9 mouse cellular contexts compared by ENCODE assay signal in genomic region chr3:129202871-129203740, GRCm38 (mm10). TPM values are rescaled to one million over a fixed set of nuclear protein-coding genes. Genes with fewer than 3 reads are reported as not detected.
A peak's percentile ranks its signal among the peaks of the same experiment; 100 is the strongest.
DNase-seq lines count a peak whose midpoint lies in the region; ATAC-seq and TF ChIP-seq lines count a peak whose summit lies in the region.
"Had no signal": no experiment of that assay in that cellular context is flagged by ENCODE, and none has a peak within 500 bp of the region (broad histone marks: within the 10 kb centered on the region; RNA-seq: fewer than 3 reads in every experiment).

No protein-coding gene starts in this region.

- H3K4me3 ChIP-seq in kidney, embryonic 16.5 days (ENCODE audit: low read length): peak overlapping the region; percentile 50
- peak overlapping the region; percentile 40 for H3K4me3 ChIP-seq in embryonic facial prominence, embryonic 11.5 days (ENCODE audit: low read depth, low read length)
- peak overlapping the region; percentile 44; the same call in 1 of the 2 replicates for H3K4me3 ChIP-seq in intestine, postnatal 0 days (ENCODE audit: low read depth, low read length)
- peak overlapping the region; percentile 41 for H3K4me3 ChIP-seq in stomach, embryonic 14.5 days (ENCODE audit: low read depth, low read length)

- 2% methylated on average over 36 of the region's 36 CpGs for WGBS in kidney, embryonic 16.5 days
- WGBS in embryonic facial prominence, embryonic 11.5 days: 2% methylated on average over 36 of the region's 36 CpGs
- WGBS in intestine, postnatal 0 days: 44% methylated on average over 36 of the region's 36 CpGs
- WGBS in stomach, embryonic 14.5 days: 11% methylated on average over 36 of the region's 36 CpGs

- ATAC-seq in kidney, embryonic 16.5 days (ENCODE audit: low FRiP score, low TSS enrichment): no peak
- no peak for ATAC-seq in embryonic facial prominence, embryonic 11.5 days (replicated peaks; ENCODE audit: insufficient number of reproducible peaks, low FRiP score, low TSS enrichment, low read depth)
- ATAC-seq in intestine, postnatal 0 days: no peak
- no peak for ATAC-seq in stomach, embryonic 14.5 days (ENCODE audit: insufficient number of reproducible peaks, insufficient read depth, low FRiP score, low read depth)

- peaks cover 14% of the 10 kb centered on the region; the same call in 1 of the 2 replicates for H3K4me1 ChIP-seq in kidney, embryonic 16.5 days (ENCODE audit: insufficient read depth, low read length)
- H3K4me1 ChIP-seq in embryonic facial prominence, embryonic 11.5 days (ENCODE audit: control insufficient read depth, insufficient read depth, low read length): peaks cover 3% of the 10 kb centered on the region
- peaks cover 4% of the 10 kb centered on the region; the same call in 1 of the 2 replicates for H3K4me1 ChIP-seq in intestine, postnatal 0 days (replicated peaks; ENCODE audit: control insufficient read depth, insufficient read depth, low read length)
- peaks cover 9% of the 10 kb centered on the region for H3K4me1 ChIP-seq in stomach, embryonic 14.5 days (ENCODE audit: control insufficient read depth, insufficient read depth, low read length)

- no peaks in the 10 kb centered on the region for H3K9me3 ChIP-seq in kidney, embryonic 16.5 days (ENCODE audit: low read length)
- H3K9me3 ChIP-seq in embryonic facial prominence, embryonic 11.5 days (replicated peaks; ENCODE audit: control insufficient read depth, low read length): no peaks in the 10 kb centered on the region
- H3K9me3 ChIP-seq in intestine, postnatal 0 days (ENCODE audit: control insufficient read depth): no peaks in the 10 kb centered on the region
- no peaks in the 10 kb centered on the region for H3K9me3 ChIP-seq in stomach, embryonic 14.5 days (ENCODE audit: control insufficient read depth, low read depth, low read length)

- H3K27me3 ChIP-seq in kidney, embryonic 16.5 days (ENCODE audit: insufficient read depth, low read length): peaks cover 90% of the 10 kb centered on the region
- H3K27me3 ChIP-seq in embryonic facial prominence, embryonic 11.5 days (ENCODE audit: control insufficient read depth, insufficient read depth, low read length): peaks cover 66% of the 10 kb centered on the region
- peaks cover 89% of the 10 kb centered on the region for H3K27me3 ChIP-seq in intestine, postnatal 0 days (replicated peaks; ENCODE audit: control insufficient read depth, insufficient read depth, low read length)
- peaks cover 43% of the 10 kb centered on the region for H3K27me3 ChIP-seq in stomach, embryonic 14.5 days (ENCODE audit: control insufficient read depth, insufficient read depth, low read length)

- DNase-seq in kidney, adult 9 months: no peak
- peak; percentile 41 for DNase-seq in embryonic facial prominence, embryonic 11.5 days (ENCODE audit: low spot score)
- no peak for DNase-seq in layer of hippocampus, postnatal 36 days
- DNase-seq in thymus, postnatal 0 days (ENCODE audit: low spot score): no peak
- DNase-seq: cerebellum, adult 9-10 months; left cerebral cortex, postnatal 4 days had no signal

- H3K9ac ChIP-seq in kidney, embryonic 16.5 days (replicated peaks; ENCODE audit: low read length): no peak overlapping the region
- H3K9ac ChIP-seq in embryonic facial prominence, embryonic 11.5 days (replicated peaks; ENCODE audit: low read length): peak overlapping the region; percentile 59
- H3K9ac ChIP-seq in intestine, postnatal 0 days (ENCODE audit: low read depth, low read length): 0 out of 2 replicates have a peak overlapping the region, but pooled peaks have one; percentile 26
- peak overlapping the region; percentile 10; the same call in 1 of the 2 replicates for H3K9ac ChIP-seq in stomach, embryonic 14.5 days (replicated peaks; ENCODE audit: low read depth, low read length)

- no peak overlapping the region for H3K4me2 ChIP-seq in kidney, embryonic 16.5 days (replicated peaks; ENCODE audit: low read depth, low read length)
- peak overlapping the region; percentile 74 for H3K4me2 ChIP-seq in embryonic facial prominence, embryonic 11.5 days (ENCODE audit: low read depth, low read length)
- peak overlapping the region; percentile 78 for H3K4me2 ChIP-seq in intestine, postnatal 0 days (replicated peaks; ENCODE audit: low read depth)
- H3K4me2 ChIP-seq in stomach, embryonic 14.5 days (replicated peaks; ENCODE audit: low read depth, low read length): peak overlapping the region; percentile 78

- no peak overlapping the region for H3K27ac ChIP-seq in kidney, embryonic 16.5 days (ENCODE audit: low read length)
- peak overlapping the region; percentile 47; the same call in 1 of the 2 replicates for H3K27ac ChIP-seq in embryonic facial prominence, embryonic 11.5 days (replicated peaks; ENCODE audit: low read depth, low read length)
- H3K27ac ChIP-seq in intestine, postnatal 0 days (ENCODE audit: low read depth, low read length): no peak overlapping the region
- no peak overlapping the region for H3K27ac ChIP-seq in stomach, embryonic 14.5 days (ENCODE audit: low read length)

- no peaks in the 10 kb centered on the region for H3K36me3 ChIP-seq in kidney, embryonic 16.5 days (ENCODE audit: insufficient read depth, low read length)
- no peaks in the 10 kb centered on the region for H3K36me3 ChIP-seq in embryonic facial prominence, embryonic 11.5 days (replicated peaks; ENCODE audit: control insufficient read depth, insufficient read depth, low read depth, low read length)
- H3K36me3 ChIP-seq in intestine, postnatal 0 days (ENCODE audit: control insufficient read depth, insufficient read depth): no peaks in the 10 kb centered on the region
- H3K36me3 ChIP-seq in stomach, embryonic 14.5 days (ENCODE audit: control insufficient read depth, insufficient read depth, low read length): no peaks in the 10 kb centered on the region

- no peak for TF ChIP-seq CTCF in intestine, postnatal 0 days (IDR thresholded peaks at IDR 0.05; ENCODE audit: low read depth)

RNA-seq across cellular contexts. Expression of gene Pitx2, which starts 3.4 kb away (rescaled TPM):
- 7.2 and 10.3 TPM in 2 replicates for polyA plus RNA-seq in kidney, embryonic 16.5 days (2015; fragmentation: Nextera tagmentation; extraction: Ambion mirVana)
- polyA plus RNA-seq in embryonic facial prominence, embryonic 11.5 days (2014; fragmentation: Nextera tagmentation; extraction: Ambion mirVana): 35.6 and 41.4 TPM in 2 replicates
- polyA plus RNA-seq in intestine, postnatal 0 days (2015; fragmentation: Nextera tagmentation; extraction: Ambion mirVana): 12.3 and 18.3 TPM in 2 replicates
- 24.2 and 24.7 TPM in 2 replicates for polyA plus RNA-seq in stomach, embryonic 14.5 days (2014; fragmentation: Nextera tagmentation; extraction: Ambion mirVana)
- total RNA-seq in layer of hippocampus, postnatal 36 days (2021): not detected
- 0.20 and 0.40 TPM in 2 replicates for polyA plus RNA-seq in thymus, postnatal 0 days (2015; fragmentation: Nextera tagmentation; extraction: Ambion mirVana)
- total RNA-seq: left cerebral cortex, postnatal 4 days had no signal
